Mouse (Mus musculus): Measurements from ENCODE around the gene Tmem231. TPM values are rescaled to one million over a fixed set of nuclear protein-coding genes. Genes with fewer than 3 reads are reported as not detected.

Tmem231 gene
- polyA plus RNA-seq (2014; fragmentation: Nextera tagmentation; extraction: Ambion mirVana) = 15.3 and 19.6 TPM in 2 replicates

DNA sequence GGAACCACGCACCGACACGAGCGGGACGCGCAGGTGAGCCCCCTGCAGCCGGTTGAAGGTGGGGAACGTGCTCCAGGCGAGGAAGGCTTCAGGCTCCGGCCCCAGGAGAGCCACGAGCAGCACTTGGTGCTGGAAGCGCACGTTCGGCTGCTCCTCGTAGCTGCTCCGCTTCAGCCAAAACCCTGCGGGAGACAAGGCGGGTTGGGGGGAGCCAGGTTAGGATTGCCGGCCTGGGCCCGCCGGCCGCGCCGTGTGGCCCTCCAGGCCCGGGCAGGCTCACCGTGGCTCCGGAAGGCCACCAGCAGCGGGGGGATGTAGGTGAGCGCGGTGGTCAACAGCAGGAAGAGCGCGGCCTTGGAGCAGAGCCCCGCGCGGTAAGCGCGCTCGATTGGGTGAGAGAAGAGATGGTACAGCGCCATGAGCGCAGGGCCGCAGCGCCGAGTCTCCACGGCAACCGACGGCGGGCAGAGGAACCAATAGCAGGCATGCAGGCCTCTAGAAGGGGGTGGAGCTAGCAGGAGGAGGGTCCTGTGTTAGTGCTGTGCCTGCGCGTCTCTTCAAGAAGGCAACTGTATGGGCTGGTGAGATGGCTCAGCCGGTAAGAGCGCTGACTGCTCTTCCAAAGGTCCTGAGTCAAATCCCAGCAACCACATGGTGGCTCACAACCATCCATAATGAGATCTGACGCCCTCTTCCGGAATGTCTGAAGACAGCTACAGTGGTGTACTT is at the start of gene Tmem231:
Gene Tmem231 (minus strand): TSS at position 534 of the 729 bp plus-strand sequence.
- Histone ChIP-seq H3K4me2 (replicated peaks) (peak within 1 kb of the TSS; percentile 74), H3K36me3 (replicated peaks; ENCODE audit: control insufficient read depth, insufficient read depth) (no peaks in the 10 kb centered on the region), H3K4me3 (replicated peaks; ENCODE audit: low read length) (peak within 1 kb of the TSS; percentile 76), H3K9me3 (ENCODE audit: control insufficient read depth, low read length) (no peaks in the 10 kb centered on the region), H3K9ac (peak within 1 kb of the TSS; percentile 76), H3K27ac (peak within 1 kb of the TSS; percentile 91), H3K4me1 (replicated peaks; ENCODE audit: control insufficient read depth, insufficient read depth, low read length) (peaks cover 4% of the 10 kb centered on the region), H3K27me3 (ENCODE audit: control insufficient read depth, insufficient read depth, low read length) (no peaks in the 10 kb centered on the region)
- WGBS = under 1% methylated on average over 53 of the region's 53 CpGs
- DNase-seq (ENCODE audit: low spot score) = peak; percentile 89
- peak; percentile 99 for ATAC-seq (ENCODE audit: low FRiP score)

DNA sequence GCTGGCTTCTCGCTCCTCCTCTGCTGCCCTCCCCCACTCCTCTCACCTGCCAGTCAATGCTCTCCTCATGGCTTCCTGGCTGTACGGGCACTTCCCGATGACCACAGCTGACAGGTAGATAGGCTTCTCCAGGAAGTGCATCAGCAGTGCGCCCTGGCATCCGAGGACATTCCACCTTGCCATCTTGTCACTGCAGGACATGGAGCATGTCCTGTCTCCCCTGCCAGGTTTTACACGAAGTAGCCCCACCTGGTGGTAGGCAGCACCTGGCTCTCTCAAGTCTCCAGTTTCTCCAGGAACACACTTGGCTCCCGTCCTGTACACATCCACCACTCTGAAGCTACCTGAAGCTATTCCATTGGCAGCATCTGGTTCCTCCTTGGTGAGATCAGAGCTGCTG is 48.4 kb upstream of the Tmem231 start:
- no peaks in the 10 kb centered on the region for H3K4me1 ChIP-seq (replicated peaks; ENCODE audit: control insufficient read depth, insufficient read depth, low read length)
- H3K4me2 ChIP-seq (replicated peaks) = no peak overlapping the region
- no peak overlapping the region for H3K9ac ChIP-seq
- DNase-seq (ENCODE audit: low spot score) (no peak), ATAC-seq (ENCODE audit: low FRiP score) (no peak)
- no peak overlapping the region for H3K4me3 ChIP-seq (replicated peaks; ENCODE audit: low read length)
- WGBS = 80% methylated on average over 7 of the region's 7 CpGs
- H3K36me3 ChIP-seq (replicated peaks; ENCODE audit: control insufficient read depth, insufficient read depth) = peaks cover 34% of the 10 kb centered on the region
- no peak overlapping the region for H3K27ac ChIP-seq
- no peaks in the 10 kb centered on the region for H3K27me3 ChIP-seq (ENCODE audit: control insufficient read depth, insufficient read depth, low read length)
- no peaks in the 10 kb centered on the region for H3K9me3 ChIP-seq (ENCODE audit: control insufficient read depth, low read length)

DNA sequence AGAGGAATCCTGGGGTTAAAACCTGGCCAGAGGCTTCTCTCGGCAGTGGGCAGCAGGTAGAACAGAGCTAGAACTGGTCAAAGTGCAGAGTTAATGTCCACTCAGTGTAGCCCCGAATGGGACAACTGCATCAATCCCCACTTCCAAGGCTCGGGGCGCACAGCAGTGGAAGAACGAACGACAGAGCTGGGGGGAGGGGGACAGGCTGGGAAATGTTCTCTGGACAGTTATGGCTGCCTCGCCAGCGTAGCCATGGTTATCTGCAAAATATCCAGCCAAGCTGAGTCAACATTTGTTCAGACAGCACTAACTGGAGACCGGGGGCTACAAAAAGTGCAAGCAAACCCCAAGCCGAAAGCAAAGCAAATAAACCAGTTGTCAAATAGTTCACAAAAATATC is 44.5 kb upstream of the Tmem231 start:
- ATAC-seq (ENCODE audit: low FRiP score) = no peak
- H3K36me3 ChIP-seq (replicated peaks; ENCODE audit: control insufficient read depth, insufficient read depth) = peaks cover 1% of the 10 kb centered on the region; the same call in 1 of the 2 replicates
- WGBS = 81% methylated on average over 10 of the region's 10 CpGs
- H3K9ac ChIP-seq = no peak overlapping the region
- no peaks in the 10 kb centered on the region for H3K4me1 ChIP-seq (replicated peaks; ENCODE audit: control insufficient read depth, insufficient read depth, low read length)
- no peak overlapping the region for H3K4me2 ChIP-seq (replicated peaks)
- no peaks in the 10 kb centered on the region for H3K9me3 ChIP-seq (ENCODE audit: control insufficient read depth, low read length)
- no peak for DNase-seq (ENCODE audit: low spot score)
- H3K27me3 ChIP-seq (ENCODE audit: control insufficient read depth, insufficient read depth, low read length) = no peaks in the 10 kb centered on the region
- H3K27ac ChIP-seq = no peak overlapping the region
- H3K4me3 ChIP-seq (replicated peaks; ENCODE audit: low read length) = no peak overlapping the region

DNA sequence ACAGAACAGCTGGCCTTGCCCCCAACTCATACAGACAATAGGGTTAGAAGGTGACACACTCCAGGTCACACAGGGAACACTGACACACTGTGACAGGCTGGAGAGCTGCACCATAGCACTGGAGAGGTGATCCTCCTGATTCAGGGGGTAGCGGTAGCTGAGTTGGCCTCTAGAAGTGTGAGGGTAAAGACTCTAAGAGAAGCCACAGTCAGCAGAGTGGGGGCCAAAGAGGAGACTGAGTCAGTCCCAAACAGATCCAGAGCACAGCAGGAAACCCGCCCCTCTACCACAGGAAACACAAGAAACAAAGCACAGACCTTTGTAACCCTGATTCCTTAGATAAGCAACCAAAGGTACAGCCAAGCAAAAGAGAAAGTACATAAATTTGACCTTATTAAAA is 42.6 kb upstream of the Tmem231 start:
- Histone ChIP-seq H3K27me3 (ENCODE audit: control insufficient read depth, insufficient read depth, low read length) (no peaks in the 10 kb centered on the region), H3K27ac (no peak overlapping the region), H3K4me3 (replicated peaks; ENCODE audit: low read length) (no peak overlapping the region), H3K9ac (no peak overlapping the region), H3K4me2 (replicated peaks) (no peak overlapping the region), H3K36me3 (replicated peaks; ENCODE audit: control insufficient read depth, insufficient read depth) (peaks cover 10% of the 10 kb centered on the region; the same call in 1 of the 2 replicates), H3K4me1 (replicated peaks; ENCODE audit: control insufficient read depth, insufficient read depth, low read length) (no peaks in the 10 kb centered on the region), H3K9me3 (ENCODE audit: control insufficient read depth, low read length) (no peaks in the 10 kb centered on the region)
- ATAC-seq (ENCODE audit: low FRiP score) (no peak), DNase-seq (ENCODE audit: low spot score) (no peak)
- 94% methylated on average over 2 of the region's 2 CpGs for WGBS

DNA sequence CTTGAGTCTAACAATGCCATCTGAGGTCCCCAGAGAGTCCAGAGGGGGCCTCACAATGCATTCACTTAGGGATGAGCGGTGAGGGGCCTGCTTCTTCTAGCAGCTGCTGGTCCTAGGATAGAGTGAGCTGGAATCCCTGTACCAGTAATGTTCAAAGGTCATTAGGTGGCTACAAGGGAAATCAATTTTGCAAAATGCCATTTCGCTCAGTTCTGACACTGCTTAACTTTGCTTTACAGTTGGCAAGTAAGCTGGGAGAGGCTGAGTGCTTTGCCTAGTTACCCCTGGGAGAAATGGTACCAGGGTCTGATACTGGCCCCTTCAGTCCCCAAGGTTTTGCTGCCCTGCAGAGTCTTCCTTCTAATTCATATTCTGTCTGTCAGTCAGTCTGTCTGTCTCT is 42.0 kb upstream of the Tmem231 start:
- 88% methylated on average over 2 of the region's 2 CpGs for WGBS
- Histone ChIP-seq H3K9ac (no peak overlapping the region), H3K36me3 (replicated peaks; ENCODE audit: control insufficient read depth, insufficient read depth) (peaks cover 10% of the 10 kb centered on the region; the same call in 1 of the 2 replicates), H3K4me2 (replicated peaks) (no peak overlapping the region), H3K9me3 (ENCODE audit: control insufficient read depth, low read length) (no peaks in the 10 kb centered on the region), H3K4me1 (replicated peaks; ENCODE audit: control insufficient read depth, insufficient read depth, low read length) (no peaks in the 10 kb centered on the region), H3K27me3 (ENCODE audit: control insufficient read depth, insufficient read depth, low read length) (no peaks in the 10 kb centered on the region), H3K4me3 (replicated peaks; ENCODE audit: low read length) (no peak overlapping the region), H3K27ac (no peak overlapping the region)
- no peak for DNase-seq (ENCODE audit: low spot score)
- no peak for ATAC-seq (ENCODE audit: low FRiP score)

DNA sequence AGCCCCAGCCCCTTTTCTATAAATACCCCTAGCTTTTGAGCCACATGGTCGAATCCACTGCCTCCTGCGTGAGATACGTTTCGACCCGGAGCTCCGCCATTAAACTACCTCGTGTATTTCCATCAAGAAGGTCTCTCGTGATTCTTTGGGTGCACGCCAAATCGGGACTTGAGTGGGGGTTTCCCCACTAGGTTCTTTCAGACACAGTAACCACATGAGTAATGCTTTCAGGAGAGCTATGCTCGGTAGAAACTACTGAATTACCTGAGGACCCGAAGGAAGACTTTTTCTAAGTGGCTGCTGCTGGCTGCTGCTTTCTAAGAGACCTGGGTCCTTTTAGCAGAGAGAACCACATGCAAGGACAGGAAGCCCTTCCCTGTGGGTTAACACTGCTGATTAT is 40.5 kb upstream of the Tmem231 start:
- no peak for DNase-seq (ENCODE audit: low spot score)
- Histone ChIP-seq H3K4me2 (replicated peaks) (no peak overlapping the region), H3K27me3 (ENCODE audit: control insufficient read depth, insufficient read depth, low read length) (no peaks in the 10 kb centered on the region), H3K9me3 (ENCODE audit: control insufficient read depth, low read length) (no peaks in the 10 kb centered on the region), H3K36me3 (replicated peaks; ENCODE audit: control insufficient read depth, insufficient read depth) (peaks cover 10% of the 10 kb centered on the region; the same call in 1 of the 2 replicates), H3K27ac (no peak overlapping the region), H3K9ac (no peak overlapping the region), H3K4me3 (replicated peaks; ENCODE audit: low read length) (no peak overlapping the region), H3K4me1 (replicated peaks; ENCODE audit: control insufficient read depth, insufficient read depth, low read length) (no peaks in the 10 kb centered on the region)
- no peak for ATAC-seq (ENCODE audit: low FRiP score)
- WGBS = 98% methylated on average over 12 of the region's 12 CpGs

DNA sequence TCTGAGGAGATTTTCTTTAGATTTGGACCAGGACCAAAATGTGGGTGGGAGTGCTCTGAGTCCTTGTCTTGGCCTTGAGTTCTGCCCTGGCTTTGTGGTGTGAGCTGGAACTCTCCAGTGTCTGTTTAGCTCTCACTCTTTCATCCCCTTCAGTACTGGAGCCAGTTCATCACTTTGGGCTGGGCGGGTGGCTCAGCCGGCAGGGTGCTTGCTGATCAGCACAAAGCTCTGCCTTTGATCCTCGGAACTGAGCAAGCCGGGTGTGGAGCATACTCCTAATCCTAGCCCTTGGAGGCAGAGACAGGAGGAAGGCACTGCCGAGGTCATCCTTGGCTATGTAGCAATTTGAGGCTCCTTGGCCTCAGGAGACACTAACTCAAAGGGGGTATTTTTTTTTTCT is 35.3 kb upstream of the Tmem231 start:
- DNase-seq (ENCODE audit: low spot score) (no peak), ATAC-seq (ENCODE audit: low FRiP score) (no peak)
- Histone ChIP-seq H3K36me3 (replicated peaks; ENCODE audit: control insufficient read depth, insufficient read depth) (peaks cover 10% of the 10 kb centered on the region; the same call in 1 of the 2 replicates), H3K27ac (no peak overlapping the region), H3K9me3 (ENCODE audit: control insufficient read depth, low read length) (no peaks in the 10 kb centered on the region), H3K4me2 (replicated peaks) (no peak overlapping the region), H3K4me3 (replicated peaks; ENCODE audit: low read length) (no peak overlapping the region), H3K27me3 (ENCODE audit: control insufficient read depth, insufficient read depth, low read length) (no peaks in the 10 kb centered on the region), H3K4me1 (replicated peaks; ENCODE audit: control insufficient read depth, insufficient read depth, low read length) (no peaks in the 10 kb centered on the region), H3K9ac (no peak overlapping the region)
- 46% methylated on average over 5 of the region's 5 CpGs for WGBS

DNA sequence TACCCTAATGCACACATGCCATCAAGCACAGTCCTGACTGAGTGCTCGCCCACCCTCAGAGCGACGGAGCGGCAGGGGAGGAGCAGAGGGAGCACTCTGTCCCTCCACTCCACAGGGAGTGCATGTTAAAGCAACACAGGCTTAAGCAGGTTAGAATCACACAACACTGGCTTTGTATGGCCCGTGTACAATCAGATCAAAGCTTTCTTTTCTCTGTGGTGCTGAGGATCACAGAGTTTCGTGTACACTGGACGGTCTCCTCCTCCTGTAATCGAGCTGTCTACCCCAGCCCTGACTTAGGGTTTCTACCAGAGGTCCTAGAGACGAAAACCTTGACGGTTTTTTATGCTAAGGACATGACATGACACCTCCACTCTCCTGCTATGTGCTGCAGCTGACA is 34.9 kb upstream of the Tmem231 start:
- ATAC-seq (ENCODE audit: low FRiP score) = no peak

DNA sequence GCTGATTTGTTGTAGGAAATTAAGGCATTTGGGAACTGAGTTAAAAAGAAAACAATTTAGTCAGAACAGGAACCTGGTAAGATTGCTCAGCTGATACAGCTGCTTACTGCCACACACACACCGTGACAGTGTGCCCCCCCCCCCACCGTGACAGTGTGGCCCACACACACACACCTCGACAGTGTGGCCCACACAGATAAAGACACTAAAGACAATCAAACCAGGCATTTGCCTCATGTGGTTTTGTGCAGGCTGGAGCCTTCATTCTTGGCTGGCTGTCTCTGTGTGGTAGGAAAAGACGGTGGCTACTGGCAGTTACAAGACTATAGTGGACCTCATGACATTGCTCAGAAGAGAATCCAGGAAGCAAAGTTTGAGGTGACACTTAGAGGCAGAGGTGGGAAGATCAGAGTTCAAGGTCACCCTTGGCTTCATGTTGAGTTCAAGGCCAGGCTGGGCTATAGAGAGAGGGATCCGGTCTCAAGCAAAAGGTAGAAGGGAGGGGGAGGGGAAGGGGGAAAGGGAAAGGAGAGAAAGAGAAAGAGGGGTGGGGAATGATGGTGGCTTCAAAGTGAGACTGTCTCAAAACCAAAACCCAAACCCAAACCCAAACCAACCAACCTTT is 33.7 kb upstream of the Tmem231 start:
- DNase-seq (ENCODE audit: low spot score) (no peak), ATAC-seq (ENCODE audit: low FRiP score) (no peak)
- H3K27ac ChIP-seq = no peak overlapping the region
- H3K27me3 ChIP-seq (ENCODE audit: control insufficient read depth, insufficient read depth, low read length) = no peaks in the 10 kb centered on the region
- H3K9me3 ChIP-seq (ENCODE audit: control insufficient read depth, low read length) = no peaks in the 10 kb centered on the region
- no peak overlapping the region for H3K4me3 ChIP-seq (replicated peaks; ENCODE audit: low read length)
- no peak overlapping the region for H3K9ac ChIP-seq
- H3K4me2 ChIP-seq (replicated peaks) = no peak overlapping the region
- H3K4me1 ChIP-seq (replicated peaks; ENCODE audit: control insufficient read depth, insufficient read depth, low read length) = no peaks in the 10 kb centered on the region
- 0 out of 2 replicates have a peak, but pooled peaks cover 9% of the 10 kb centered on the region for H3K36me3 ChIP-seq (replicated peaks; ENCODE audit: control insufficient read depth, insufficient read depth)
- 81% methylated on average over 5 of the region's 5 CpGs for WGBS

More for the DNA sequence above, 34.9 kb upstream of the Tmem231 start:
- WGBS = 90% methylated on average over 10 of the region's 10 CpGs
- H3K9me3 ChIP-seq (ENCODE audit: control insufficient read depth, low read length) = no peaks in the 10 kb centered on the region
- no peak for DNase-seq (ENCODE audit: low spot score)
- H3K4me1 ChIP-seq (replicated peaks; ENCODE audit: control insufficient read depth, insufficient read depth, low read length) = no peaks in the 10 kb centered on the region
- H3K27ac ChIP-seq = no peak overlapping the region
- H3K27me3 ChIP-seq (ENCODE audit: control insufficient read depth, insufficient read depth, low read length) = no peaks in the 10 kb centered on the region
- H3K4me3 ChIP-seq (replicated peaks; ENCODE audit: low read length) = no peak overlapping the region
- no peak overlapping the region for H3K4me2 ChIP-seq (replicated peaks)
- 0 out of 2 replicates have a peak, but pooled peaks cover 10% of the 10 kb centered on the region for H3K36me3 ChIP-seq (replicated peaks; ENCODE audit: control insufficient read depth, insufficient read depth)
- H3K9ac ChIP-seq = no peak overlapping the region

Measured in hindbrain, embryonic 14.5 days (tissue).